Mouse (Mus musculus) cerebellum, adult 2 months (tissue): Measurements from ENCODE around the gene Ttc39b.

Experiments used
- CTCF ChIP-seq: fragments of 200-500 bp; IDR thresholded peaks from 2 replicates; pipeline ENCODE4 v1.5.1; 2011; ENCODE audit warnings: low read depth, mild to moderate bottlenecking, control low read depth, low read length, moderate library complexity, borderline replicate concordance; ENCODE audit not compliant: insufficient read depth
- POLR2A ChIP-seq: fragments of 200-500 bp; IDR thresholded peaks from 2 replicates; pipeline ENCODE4 v1.6.1; 2011; ENCODE audit warnings: low read length, control low read depth, borderline replicate concordance; ENCODE audit not compliant: insufficient read depth

DNA sequence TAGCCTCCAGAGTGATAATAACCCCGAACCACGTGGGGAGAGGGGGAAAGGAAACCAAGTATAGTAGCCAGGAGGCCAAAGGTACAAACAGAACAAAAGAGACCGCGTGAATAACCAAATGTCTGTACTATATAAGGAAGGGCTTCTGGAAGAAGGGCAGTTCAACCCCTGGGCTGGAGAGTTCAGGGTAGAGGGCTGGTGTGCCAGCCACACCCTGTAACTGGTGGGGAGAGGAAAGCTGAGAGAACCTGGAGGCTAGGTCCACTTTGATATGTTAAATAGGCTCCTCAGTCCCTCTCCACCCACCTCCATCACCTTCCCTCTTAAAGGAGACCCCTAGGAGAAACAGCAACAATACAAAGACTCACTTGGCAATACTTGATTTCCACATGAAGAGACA is 5.6 kb upstream of the Ttc39b start:
- TF ChIP-seq CTCF (no peak), POLR2A (no peak)
